Mouse (Mus musculus): ENCODE measurements around the gene Olfr600.
"Not testable (repeated sequence)": the region's sequence is repeated elsewhere in the genome, so short reads cannot be mapped to it uniquely, and the experiment has no call there.

Gene Olfr600

DNA sequence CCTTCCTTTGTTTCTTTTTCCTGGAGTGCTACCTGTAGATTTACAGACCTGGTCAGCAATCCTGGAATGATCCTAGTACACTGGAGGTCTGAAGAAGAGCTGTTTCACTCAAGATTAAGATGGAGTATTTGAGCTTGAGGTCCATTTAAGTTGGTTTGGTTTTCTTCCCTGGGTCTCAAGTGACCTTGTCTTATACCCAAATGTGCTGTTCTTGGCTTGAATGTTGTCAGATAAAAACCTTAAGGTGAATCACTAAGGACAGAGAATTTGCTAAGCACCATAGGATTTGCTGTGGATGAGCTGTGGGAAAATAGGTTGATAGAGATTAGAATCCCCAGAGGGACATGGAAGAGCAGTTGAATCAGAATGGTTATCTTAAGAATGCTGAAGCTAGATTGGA, at the start of gene Olfr600:
Gene Olfr600 (minus strand): TSS at position 101 of the 400 bp plus-strand sequence.
- DNase-seq (ENCODE audit: extremely low read depth, low read depth, low spot score), result no peak

DNA sequence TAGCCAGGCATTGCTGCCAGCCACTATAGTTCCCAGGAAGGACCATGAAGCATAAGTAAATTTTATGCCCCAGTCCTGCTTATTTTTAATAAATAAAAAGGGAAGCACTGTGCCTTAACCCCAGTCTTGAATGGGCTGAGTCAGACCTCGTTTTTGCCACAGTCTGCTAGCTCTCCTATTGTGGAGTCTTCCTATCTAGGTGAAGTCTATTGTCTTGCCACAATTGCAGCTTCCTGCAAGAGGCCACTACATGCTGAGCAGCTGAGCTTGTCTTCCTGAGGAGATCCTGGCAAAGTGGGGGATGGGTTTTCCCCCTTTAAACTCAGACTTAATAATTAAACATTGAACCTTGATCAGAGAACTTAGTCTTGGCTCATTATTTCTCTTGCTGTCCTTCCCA, 49.5 kb upstream of the Olfr600 start:
- no peak for DNase-seq (ENCODE audit: extremely low read depth, low read depth, low spot score)

DNA sequence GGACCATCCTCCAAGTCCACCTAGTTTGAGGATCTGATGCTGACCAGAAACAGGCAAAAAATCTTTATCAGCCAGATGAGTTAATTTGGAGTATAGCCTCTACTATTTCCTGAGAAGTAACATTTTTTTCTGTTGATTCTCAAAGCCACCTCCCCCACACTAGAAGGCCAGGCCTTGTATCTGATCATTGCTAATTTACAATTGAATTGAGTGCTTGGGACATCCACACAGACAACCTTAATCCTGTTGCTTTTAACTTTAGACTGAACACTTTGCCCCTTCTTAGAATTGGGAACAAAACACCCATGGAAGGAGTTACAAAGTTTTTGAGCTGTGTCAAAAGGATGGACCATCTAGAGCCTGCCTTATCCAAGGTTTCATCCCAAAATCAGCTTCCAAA, 48.3 kb upstream of the Olfr600 start:
- no peak for DNase-seq (ENCODE audit: extremely low read depth, low read depth, low spot score)

DNA sequence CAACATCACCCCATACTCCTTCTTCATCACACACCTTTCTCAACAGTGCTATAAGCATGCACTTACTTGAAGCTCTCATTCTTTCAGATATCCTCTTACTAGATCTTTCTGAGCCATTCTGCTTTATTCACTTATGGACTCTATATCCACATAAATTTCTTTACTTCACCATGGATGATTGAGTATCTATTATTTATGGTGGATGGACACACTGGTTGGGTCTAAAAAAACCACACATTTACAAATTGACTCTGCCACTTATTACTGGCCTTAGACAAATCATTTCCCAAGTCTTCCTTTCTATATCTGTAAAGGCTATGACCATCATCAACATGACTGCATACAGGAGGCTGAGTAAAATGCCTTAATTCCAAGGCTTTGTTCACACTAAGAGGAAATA, 36.6 kb upstream of the Olfr600 start, which contains the start of gene Olfr603:
Gene Olfr603 (minus strand): TSS at position 101 of the 400 bp plus-strand sequence.
- no peak for DNase-seq (ENCODE audit: extremely low read depth, low read depth, low spot score)

DNA sequence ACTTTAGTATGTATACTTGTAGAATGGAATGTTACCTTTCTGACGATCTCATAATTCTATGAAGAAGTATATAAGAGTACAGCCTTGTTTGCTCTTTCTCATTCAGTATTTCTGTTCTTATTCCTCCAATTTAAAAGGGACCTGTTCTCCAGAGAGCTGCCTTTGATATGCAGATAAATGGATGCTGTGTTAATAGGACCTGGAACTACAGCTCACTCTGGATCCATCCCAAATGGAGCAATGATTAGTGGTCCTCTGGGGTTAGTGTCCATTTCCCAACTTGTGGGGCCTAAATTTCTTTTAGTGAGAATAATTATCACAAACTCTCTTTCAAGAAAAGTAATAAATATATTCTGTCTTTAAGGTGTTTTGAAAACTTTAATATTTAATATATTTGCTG, 13.1 kb upstream of the Olfr600 start, which contains the start of gene Olfr601:
Gene Olfr601 (minus strand): TSS at position 101 of the 400 bp plus-strand sequence.
- DNase-seq (ENCODE audit: extremely low read depth, low read depth, low spot score), result no peak

DNA sequence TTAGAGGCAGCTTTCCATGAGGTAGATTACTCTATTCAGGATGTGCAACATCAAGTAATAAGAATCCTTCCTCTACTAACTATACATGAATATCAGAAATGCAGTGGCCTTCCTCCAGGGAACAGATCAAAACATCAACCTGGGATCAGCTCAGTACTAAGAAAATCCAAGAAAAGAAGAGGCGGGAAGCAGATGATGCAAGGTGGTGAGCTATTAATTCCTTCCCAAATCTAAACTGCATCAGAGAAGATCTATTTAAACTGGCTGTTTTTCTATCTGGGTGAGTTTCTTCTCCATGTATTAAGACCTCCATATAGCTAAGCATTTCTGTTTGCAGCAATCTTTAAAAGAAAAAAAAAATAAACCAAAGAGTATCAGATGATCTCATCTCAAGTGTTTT, 13.9 kb downstream of the Olfr600 start, which contains the start of gene Olfr599:
Gene Olfr599 (plus strand): TSS at position 301 of the 400 bp plus-strand sequence.
- DNase-seq (ENCODE audit: extremely low read depth, low read depth, low spot score), result no peak

DNA sequence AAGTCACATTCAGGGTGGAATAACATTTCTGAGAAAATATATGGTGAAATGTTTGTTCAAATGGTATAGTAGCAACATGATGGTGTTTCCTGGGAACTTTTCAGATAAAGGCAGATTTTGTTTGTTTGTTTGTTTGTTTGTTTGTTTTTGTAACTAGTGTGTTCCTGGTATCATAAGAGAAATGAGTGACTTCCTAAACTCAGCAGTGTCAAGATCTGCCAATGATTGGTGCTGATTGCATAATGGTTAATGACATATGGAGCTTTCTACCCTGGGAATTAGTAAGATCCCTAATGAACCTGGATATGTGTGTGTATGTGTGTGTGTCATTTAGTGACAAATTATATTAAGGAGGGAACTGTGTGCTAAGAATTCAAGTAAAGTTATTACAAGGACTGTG, 26.2 kb downstream of the Olfr600 start, which contains the start of gene Olfr598:
Gene Olfr598 (plus strand): TSS at position 301 of the 400 bp plus-strand sequence.
- no peak for DNase-seq (ENCODE audit: extremely low read depth, low read depth, low spot score)

DNA sequence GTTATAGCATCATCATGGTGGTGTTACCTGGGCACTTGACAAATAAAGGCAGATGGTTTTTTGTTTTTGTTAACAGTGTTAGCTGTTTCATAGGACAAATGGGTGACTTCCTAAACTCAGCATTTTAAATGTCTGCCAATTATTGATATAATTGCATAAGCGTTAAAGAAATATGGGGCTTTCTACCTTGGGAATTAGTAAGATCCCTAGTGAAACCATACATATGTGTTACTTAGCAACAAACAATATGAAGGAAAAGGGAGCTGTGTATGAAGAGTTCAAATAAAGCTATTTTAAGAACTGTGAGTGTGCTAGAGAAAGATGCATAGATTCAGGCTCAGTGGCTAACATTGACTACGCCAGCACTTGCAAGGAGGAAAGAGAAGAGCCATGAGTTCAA, 33.5 kb downstream of the Olfr600 start, which contains the start of gene Olfr597:
Gene Olfr597 (plus strand): TSS at position 301 of the 400 bp plus-strand sequence.
- not testable (repeated sequence) for DNase-seq (ENCODE audit: extremely low read depth, low read depth, low spot score)

DNA sequence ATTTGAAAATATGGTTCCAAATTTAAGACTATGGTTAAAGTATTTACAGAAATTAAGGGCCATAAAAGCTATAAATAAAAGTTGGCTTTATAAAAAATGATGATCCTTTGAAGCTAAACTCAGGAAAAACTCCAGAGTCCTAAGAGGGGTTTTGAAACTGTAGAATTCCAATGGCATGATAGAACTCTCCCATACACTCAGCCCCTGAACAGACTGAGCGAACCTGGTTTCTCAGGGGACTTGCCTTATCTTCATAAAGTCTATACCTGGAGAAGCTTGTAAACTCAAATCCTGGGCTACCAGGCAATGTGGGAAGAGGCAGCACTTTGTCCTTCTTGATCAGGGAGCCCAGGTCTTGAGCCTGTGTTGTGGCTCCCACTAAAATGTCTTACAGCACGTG, 44.1 kb downstream of the Olfr600 start, which contains the start of gene Olfr596:
Gene Olfr596 (plus strand): TSS at position 301 of the 400 bp plus-strand sequence.
- not testable (repeated sequence) for DNase-seq (ENCODE audit: extremely low read depth, low read depth, low spot score)

All from fat pad, adult 2 months (tissue).